Mouse (Mus musculus) gastrocnemius, postnatal 4 days (tissue): ENCODE data around the gene Mark4. TPM values are rescaled to one million over a fixed set of nuclear protein-coding genes. Genes with fewer than 3 reads are reported as not detected.
A peak's percentile ranks its signal among the peaks of the same experiment; 100 is the strongest.

Experiments used
- DNase-seq, 2 experiments: peaks; one replicate each; pipeline ENCODE4 v3.0.0; 2021 to 2022; ENCODE audit warnings: low spot score in 2 of 2, mixed read lengths in 2 of 2
- microRNA-seq: library from miRNA; unstranded; fragments of <30 nt; microRNA quantifications from one replicate; pipeline ENCODE4 v1.2.0, GENCODE M21; 2021
- total RNA-seq, 2 experiments: library from RNA; stranded (reverse); gene quantifications; 2 replicates each; pipeline ENCODE4 v1.2.3; 2021

The Mark4 gene
- total RNA-seq, 2 experiments from 2014 or later, result 18.9 to 20.5 TPM

GRCm38 (mm10) chr7:19402535-19403112, 56.0 kb downstream of the Mark4 start:
- DNase-seq, result no peak

- DNase-seq, result no peak
Measured at GRCm38 (mm10) chr7:19400946-19401345, 57.7 kb downstream of the Mark4 start.

- DNase-seq, result no peak
Measured at GRCm38 (mm10) chr7:19399496-19400280, 58.9 kb downstream of the Mark4 start.

DNA sequence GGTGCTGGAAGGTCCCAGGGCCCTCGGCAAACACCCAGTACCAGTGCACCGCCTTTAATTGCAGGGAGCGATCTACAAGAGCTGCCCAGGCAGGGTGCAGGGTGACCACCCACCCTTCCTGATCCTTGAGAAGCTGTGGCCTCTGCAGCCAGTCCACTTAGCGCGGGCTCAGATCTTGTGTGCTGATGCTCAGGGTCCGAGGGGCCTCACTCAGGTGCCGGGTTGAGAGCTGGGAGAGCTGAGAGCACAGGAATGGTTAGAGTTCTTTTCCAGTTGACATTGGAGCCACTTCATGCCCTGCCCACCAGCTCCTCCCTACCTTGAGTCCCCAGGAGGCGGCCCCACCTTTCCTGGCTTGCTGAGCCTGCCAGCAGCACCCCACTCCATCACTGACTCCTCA, 64.1 kb downstream of the Mark4 start:
- no peak for DNase-seq

- DNase-seq, result peak in 1 of 2 experiments; percentile 26
Measured at GRCm38 (mm10) chr7:19388699-19389413, 69.8 kb downstream of the Mark4 start.

DNA sequence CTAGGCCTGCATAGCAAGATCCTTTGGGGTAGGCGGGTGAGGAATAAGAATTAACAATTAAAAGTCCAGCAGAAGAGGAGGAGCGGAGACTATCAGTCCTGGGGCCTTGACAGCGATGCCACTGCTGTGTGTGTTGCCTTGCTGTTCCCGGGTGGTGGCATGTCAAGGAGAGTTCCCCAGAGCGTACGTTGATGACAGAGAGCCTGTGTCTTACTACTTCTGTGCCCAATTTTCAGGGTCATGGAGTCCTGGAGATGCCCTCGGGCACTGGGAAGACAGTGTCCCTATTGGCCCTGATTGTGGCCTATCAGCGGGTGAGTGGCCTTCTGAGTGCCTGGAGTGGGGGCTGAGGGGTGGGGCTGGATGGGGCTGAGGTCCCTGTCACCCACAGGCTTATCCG, 74.9 kb downstream of the Mark4 start:
- DNase-seq, result peak in 1 of 2 experiments; percentile 7

DNA sequence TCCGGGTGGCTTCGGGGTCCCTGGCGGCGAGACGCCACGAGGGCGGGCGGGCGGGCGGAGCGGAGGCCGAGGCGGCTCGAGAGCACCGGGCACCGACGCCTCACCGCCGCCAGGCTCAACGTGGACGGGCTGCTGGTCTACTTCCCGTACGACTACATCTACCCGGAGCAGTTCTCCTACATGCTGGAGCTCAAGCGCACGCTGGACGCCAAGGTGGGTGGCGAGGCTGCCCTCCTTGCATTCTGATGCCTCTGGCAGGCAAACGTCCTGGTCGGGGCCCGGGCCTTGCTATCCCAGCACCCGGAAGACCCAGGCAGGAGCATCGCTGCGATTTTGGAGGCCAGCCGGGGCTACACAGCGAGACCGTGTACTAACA, 76.5 kb downstream of the Mark4 start:
- DNase-seq, result peak in 1 of 2 experiments; percentile 40

- DNase-seq, result peak; percentile 97 to 99
Measured at GRCm38 (mm10) chr7:19381377-19382165, 77.0 kb downstream of the Mark4 start, which contains the start of gene Ercc2. Ercc2 (plus strand) TSS chr7:19382010.

- no peak for DNase-seq
Measured at GRCm38 (mm10) chr7:19378049-19378448, 80.6 kb downstream of the Mark4 start.

DNA sequence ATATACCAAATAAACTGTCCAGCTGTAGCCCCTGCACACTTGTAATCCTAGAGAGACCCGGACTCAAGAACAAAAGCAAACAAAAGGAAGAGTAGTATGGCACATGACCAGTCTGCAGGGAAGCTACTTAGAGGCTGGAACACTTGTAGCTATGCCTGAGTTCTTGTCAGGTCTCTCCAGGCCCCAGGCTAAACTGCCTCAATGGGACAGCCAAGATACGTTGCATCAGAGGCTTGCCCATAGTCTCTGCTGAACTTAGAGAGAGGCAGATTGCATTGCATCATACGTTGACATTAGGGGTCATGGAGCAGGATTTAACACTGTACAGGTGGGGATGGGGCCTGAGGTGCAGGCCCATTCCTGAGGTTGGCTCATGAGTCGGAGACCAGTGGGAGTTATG, 82.6 kb downstream of the Mark4 start:
- DNase-seq, result no peak

DNA sequence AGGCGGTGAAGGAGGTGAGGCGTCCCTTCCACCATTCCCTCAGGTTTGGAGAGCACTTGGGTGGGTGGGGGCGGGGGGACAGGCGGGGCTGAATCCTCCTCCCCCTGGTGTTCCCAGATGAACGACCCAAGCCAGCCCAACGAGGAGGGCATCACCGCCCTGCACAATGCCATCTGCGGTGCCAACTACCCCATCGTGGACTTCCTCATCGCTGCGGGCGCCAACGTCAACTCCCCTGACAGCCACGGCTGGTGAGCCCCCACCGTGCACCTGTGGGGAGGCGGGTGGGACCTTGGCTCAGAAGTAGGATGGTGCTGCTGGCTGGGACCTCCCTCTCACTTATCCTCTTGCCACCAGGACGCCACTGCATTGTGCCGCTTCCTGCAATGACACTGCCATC, 83.3 kb downstream of the Mark4 start:
- DNase-seq, result no peak

Small RNA genes within 50 kb of the gene (microRNA-seq; reads per million reads assigned to microRNA genes)
- not detected for gene Mir343

Other genes starting within 250 kb of the Mark4 start
- 1 to 10 TPM; 2.2 to 2.7 TPM for gene Gpr4, start 246.3 kb downstream of the Mark4 start, total RNA-seq
- gene Opa3, start 230.5 kb downstream of the Mark4 start, total RNA-seq, result 10 to 100 TPM; 30.7 to 31.3 TPM
- gene Vasp, start 187.0 kb downstream of the Mark4 start, total RNA-seq, result 10 to 100 TPM; 65.3 to 71.9 TPM
- not detected for gene Ppm1n, start 178.8 kb downstream of the Mark4 start, total RNA-seq
- gene Rtn2, start 176.2 kb downstream of the Mark4 start, total RNA-seq, result 100 to 1,000 TPM; 473 to 501 TPM
- 1 to 10 TPM; 2.5 to 3.8 TPM for gene Fosb, start 148.8 kb downstream of the Mark4 start, total RNA-seq
- 10 to 100 TPM; 33.1 to 34.5 TPM for gene Ercc1, start 114.0 kb downstream of the Mark4 start, total RNA-seq
- gene Cd3eap, start 99.3 kb downstream of the Mark4 start, total RNA-seq, result 10 to 100 TPM in 1 of 2 experiments, 1 to 10 TPM in 1; 9.7 to 10.8 TPM
- 1 to 10 TPM; 4.6 to 6.6 TPM for gene Ppp1r13l, start 99.1 kb downstream of the Mark4 start, total RNA-seq
- 10 to 100 TPM; 18.6 to 21.0 TPM for gene Ercc2, start 76.8 kb downstream of the Mark4 start, total RNA-seq
- gene Klc3, start 54.7 kb downstream of the Mark4 start, total RNA-seq, result under 1 TPM in 1 of 2 experiments, not detected in 1; 0.16 TPM
- gene Ckm, start 54.0 kb downstream of the Mark4 start, total RNA-seq, result over 10,000 TPM; 12,501 to 12,915 TPM
- gene Exoc3l2, start 4.5 kb upstream of the Mark4 start, total RNA-seq, result under 1 TPM; 0.65 to 0.83 TPM
- gene Bloc1s3, start 49.5 kb upstream of the Mark4 start, total RNA-seq, result 1 to 10 TPM; 1.9 to 2.3 TPM
- 10 to 100 TPM; 27.3 to 30.6 TPM for gene Trappc6a, start 49.6 kb upstream of the Mark4 start, total RNA-seq
- under 1 TPM; 0.10 to 0.12 TPM for gene Nkpd1, start 59.0 kb upstream of the Mark4 start, total RNA-seq
- gene Ppp1r37, start 104.3 kb upstream of the Mark4 start, total RNA-seq, result 10 to 100 TPM; 44.7 to 46.6 TPM
- gene Zfp296, start 118.5 kb upstream of the Mark4 start, total RNA-seq, result under 1 TPM in 1 of 2 experiments, not detected in 1; 0.17 TPM
- gene Gemin7, start 118.8 kb upstream of the Mark4 start, total RNA-seq, result 10 to 100 TPM; 52.3 to 56.4 TPM
- 10 to 100 TPM; 29.9 to 32.8 TPM for gene Clasrp, start 145.7 kb upstream of the Mark4 start, total RNA-seq
- gene Relb, start 170.6 kb upstream of the Mark4 start, total RNA-seq, result 10 to 100 TPM; 10.4 to 10.7 TPM
- gene Clptm1, start 206.2 kb upstream of the Mark4 start, total RNA-seq, result 10 to 100 TPM; 51.9 to 62.0 TPM
- gene Apoc2, start 219.1 kb upstream of the Mark4 start, total RNA-seq, result 1 to 10 TPM in 1 of 2 experiments, under 1 TPM in 1; 0.88 to 2.1 TPM
- not detected for gene Gm44805, start 222.6 kb upstream of the Mark4 start, total RNA-seq
- 1 to 10 TPM in 1 of 2 experiments, under 1 TPM in 1; 0.42 to 4.7 TPM for gene Apoc4, start 222.7 kb upstream of the Mark4 start, total RNA-seq
- gene Apoc1, start 233.8 kb upstream of the Mark4 start, total RNA-seq, result 10 to 100 TPM in 1 of 2 experiments, 1 to 10 TPM in 1; 1.7 to 14.7 TPM
- 100 to 1,000 TPM; 136 to 167 TPM for gene Apoe, start 240.4 kb upstream of the Mark4 start, total RNA-seq